In the genomic region with DNA sequence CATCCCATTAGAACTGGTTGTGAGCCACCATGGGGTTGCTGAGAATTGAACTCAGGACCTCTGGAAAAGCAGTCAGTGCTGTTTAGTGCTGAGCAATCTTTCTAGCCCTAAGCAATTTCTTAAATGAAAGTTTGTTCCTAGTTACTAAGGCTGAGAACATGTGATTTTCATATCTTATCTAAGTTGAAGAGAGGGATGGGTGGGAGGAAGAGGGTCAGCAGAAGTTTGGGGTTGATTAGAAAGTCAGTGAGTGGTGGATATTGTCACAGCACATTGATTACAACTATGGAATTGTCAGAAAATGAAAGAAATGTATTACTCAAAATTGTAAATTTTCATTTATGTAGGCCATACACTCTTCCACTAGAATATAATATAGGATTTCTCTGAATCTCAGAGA, we compare ENCODE assay signal across 23 mouse cellular contexts.
DNase-seq lines count a peak whose midpoint lies in the region; ATAC-seq and TF ChIP-seq lines count a peak whose summit lies in the region.
"Had no signal": no experiment of that assay in that cellular context is flagged by ENCODE, and none has a peak within 500 bp of the region (broad histone marks: within the 10 kb centered on the region; RNA-seq: fewer than 3 reads in every experiment).

No protein-coding gene starts in this region.

- DNase-seq in liver, embryonic 11.5 days (ENCODE audit: low spot score), result no peak
- DNase-seq in liver, embryonic 14.5 days (ENCODE audit: low read depth in 3 of 3, low spot score in 3 of 3), result no peak
- DNase-seq in liver, postnatal 0 days, result no peak
- DNase-seq in right cerebral cortex, adult 18-20 months, result no peak
- DNase-seq: adrenal gland, adult 2 months; adrenal gland, postnatal 10 days; adrenal gland, postnatal 25 days; B cell, adult 2 months; cerebellum, adult 11 months; cerebellum, adult 18-20 months; cerebellum, adult 9-10 months; cerebellum, postnatal 10 days; cerebellum, postnatal 25 days; forebrain, postnatal 0 days had no signal

- TF ChIP-seq EP300 in liver, embryonic 14.5 days (IDR thresholded peaks at IDR 0.05; ENCODE audit: low read depth), result peak; percentile 57; the same call in 1 of the 2 replicates
- TF ChIP-seq EP300 in liver, postnatal 0 days (IDR thresholded peaks at IDR 0.05; ENCODE audit: low read depth), result no peak

- H3K4me3 ChIP-seq in liver, embryonic 11.5 days (ENCODE audit: low read depth, low read length), result no peak overlapping the region
- no peak overlapping the region for H3K4me3 ChIP-seq in liver, embryonic 12.5 days
- H3K4me3 ChIP-seq in liver, embryonic 14.5 days (ENCODE audit: insufficient read depth in 1 of 2, low read depth in 2 of 2, low read length in 2 of 2), result no peak overlapping the region
- no peak overlapping the region for H3K4me3 ChIP-seq in liver, postnatal 0 days (ENCODE audit: low read depth, low read length)
- H3K4me3 ChIP-seq in liver, embryonic 16.5 days (ENCODE audit: low read depth, low read length), result no peak overlapping the region
- H3K4me3 ChIP-seq: embryonic facial prominence, embryonic 10.5 days; embryonic facial prominence, embryonic 12.5 days; forebrain, embryonic 13.5 days; forebrain, embryonic 15.5 days had no signal

- H3K4me1 ChIP-seq in liver, embryonic 11.5 days (replicated peaks; ENCODE audit: control insufficient read depth, insufficient read depth, low read length), result no peaks in the 10 kb centered on the region
- no peaks in the 10 kb centered on the region for H3K4me1 ChIP-seq in liver, embryonic 12.5 days
- peaks cover 0 to 4% of the 10 kb centered on the region in 2 experiments; a peak in 2 of 4 replicates for H3K4me1 ChIP-seq in liver, embryonic 14.5 days (replicated peaks; ENCODE audit: control insufficient read depth in 2 of 2, insufficient read depth in 2 of 2, low read length in 1 of 2)
- H3K4me1 ChIP-seq in liver, postnatal 0 days (ENCODE audit: insufficient read depth), result no peaks in the 10 kb centered on the region
- no peaks in the 10 kb centered on the region; the same call in 1 of the 2 replicates for H3K4me1 ChIP-seq in liver, embryonic 16.5 days (ENCODE audit: control insufficient read depth, low read depth, low read length)
- H3K4me1 ChIP-seq: embryonic facial prominence, embryonic 12.5 days; forebrain, embryonic 13.5 days; forebrain, embryonic 15.5 days had no signal

- H3K9ac ChIP-seq in liver, embryonic 11.5 days (ENCODE audit: low read depth, low read length), result no peak overlapping the region
- H3K9ac ChIP-seq in liver, embryonic 12.5 days, result no peak overlapping the region
- H3K9ac ChIP-seq in liver, embryonic 14.5 days (replicated peaks), result no peak overlapping the region
- no peak overlapping the region for H3K9ac ChIP-seq in liver, postnatal 0 days (replicated peaks)
- H3K9ac ChIP-seq in liver, embryonic 16.5 days (ENCODE audit: low read depth, low read length), result no peak overlapping the region
- H3K9ac ChIP-seq: embryonic facial prominence, embryonic 12.5 days; forebrain, embryonic 13.5 days; forebrain, embryonic 15.5 days; forebrain, postnatal 0 days had no signal

- H3K27me3 ChIP-seq in liver, embryonic 11.5 days (replicated peaks; ENCODE audit: control insufficient read depth, insufficient read depth, low read length), result no peaks in the 10 kb centered on the region
- H3K27me3 ChIP-seq in liver, embryonic 12.5 days (replicated peaks), result no peaks in the 10 kb centered on the region
- H3K27me3 ChIP-seq in liver, embryonic 14.5 days (ENCODE audit: control insufficient read depth, insufficient read depth, low read length), result no peaks in the 10 kb centered on the region
- no peaks in the 10 kb centered on the region for H3K27me3 ChIP-seq in liver, postnatal 0 days (ENCODE audit: insufficient read depth, low read length)
- H3K27me3 ChIP-seq in liver, embryonic 16.5 days (ENCODE audit: control insufficient read depth, insufficient read depth, low read depth, low read length), result no peaks in the 10 kb centered on the region
- H3K27me3 ChIP-seq: CH12.LX; embryonic facial prominence, embryonic 12.5 days; forebrain, embryonic 13.5 days; forebrain, embryonic 15.5 days had no signal

- no peak overlapping the region for H3K4me2 ChIP-seq in liver, embryonic 11.5 days
- H3K4me2 ChIP-seq in liver, embryonic 12.5 days, result no peak overlapping the region
- no peak overlapping the region for H3K4me2 ChIP-seq in liver, embryonic 14.5 days (ENCODE audit: low read depth)
- H3K4me2 ChIP-seq in liver, postnatal 0 days (ENCODE audit: low read depth, low read length), result no peak overlapping the region
- no peak overlapping the region for H3K4me2 ChIP-seq in liver, embryonic 16.5 days (ENCODE audit: low read depth, low read length)
- H3K4me2 ChIP-seq: embryonic facial prominence, embryonic 12.5 days; forebrain, embryonic 13.5 days; forebrain, embryonic 15.5 days had no signal

- TF ChIP-seq CTCF in liver, embryonic 14.5 days (IDR thresholded peaks at IDR 0.05; ENCODE audit: low read depth), result no peak
- no peak for TF ChIP-seq CTCF in liver, postnatal 0 days (IDR thresholded peaks at IDR 0.05; ENCODE audit: low read depth)

- H3K9me3 ChIP-seq in liver, embryonic 11.5 days (ENCODE audit: control insufficient read depth, low read length), result no peaks in the 10 kb centered on the region
- H3K9me3 ChIP-seq in liver, embryonic 12.5 days (replicated peaks), result no peaks in the 10 kb centered on the region
- no peaks in the 10 kb centered on the region for H3K9me3 ChIP-seq in liver, embryonic 14.5 days (ENCODE audit: control insufficient read depth, low read length)
- no peaks in the 10 kb centered on the region for H3K9me3 ChIP-seq in liver, postnatal 0 days (ENCODE audit: low read length)
- no peaks in the 10 kb centered on the region for H3K9me3 ChIP-seq in liver, embryonic 16.5 days (replicated peaks; ENCODE audit: control insufficient read depth, low read length)
- H3K9me3 ChIP-seq: embryonic facial prominence, embryonic 12.5 days; forebrain, embryonic 15.5 days; G1E had no signal

- H3K27ac ChIP-seq in liver, embryonic 11.5 days (ENCODE audit: low read depth, low read length), result no peak overlapping the region
- no peak overlapping the region for H3K27ac ChIP-seq in liver, embryonic 12.5 days
- H3K27ac ChIP-seq in liver, embryonic 14.5 days, result no peak overlapping the region
- no peak overlapping the region for H3K27ac ChIP-seq in liver, postnatal 0 days (ENCODE audit: low read depth)
- no peak overlapping the region for H3K27ac ChIP-seq in liver, embryonic 16.5 days (ENCODE audit: low read length)
- H3K27ac ChIP-seq: embryonic facial prominence, embryonic 10.5 days; embryonic facial prominence, embryonic 12.5 days; forebrain, embryonic 13.5 days; forebrain, embryonic 15.5 days had no signal

- ATAC-seq in liver, embryonic 11.5 days (replicated peaks; ENCODE audit: low FRiP score), result peak; percentile 62; the same call in 1 of the 2 replicates
- no peak; the same call in 1 of the 2 replicates for ATAC-seq in liver, embryonic 12.5 days
- ATAC-seq in liver, embryonic 14.5 days (ENCODE audit: insufficient read depth), result peak; percentile 39; the same call in 1 of the 2 replicates
- no peak for ATAC-seq in liver, postnatal 0 days
- peak; percentile 67 for ATAC-seq in liver, embryonic 16.5 days (ENCODE audit: low read depth)
- ATAC-seq: CD4-positive, CD25-positive, alpha-beta regulatory T cell, adult 4 months; forebrain, embryonic 13.5 days; forebrain, embryonic 15.5 days; forebrain, postnatal 0 days had no signal

- no peaks in the 10 kb centered on the region for H3K36me3 ChIP-seq in liver, embryonic 11.5 days (ENCODE audit: control insufficient read depth, insufficient read depth, low read length)
- no peaks in the 10 kb centered on the region for H3K36me3 ChIP-seq in liver, embryonic 12.5 days
- no peaks in the 10 kb centered on the region for H3K36me3 ChIP-seq in liver, embryonic 14.5 days (replicated peaks; ENCODE audit: control insufficient read depth, insufficient read depth, low read depth)
- H3K36me3 ChIP-seq in liver, postnatal 0 days (replicated peaks; ENCODE audit: insufficient read depth, low read length), result no peaks in the 10 kb centered on the region
- no peaks in the 10 kb centered on the region for H3K36me3 ChIP-seq in liver, embryonic 16.5 days (ENCODE audit: control insufficient read depth, insufficient read depth)
- H3K36me3 ChIP-seq: embryonic facial prominence, embryonic 10.5 days; embryonic facial prominence, embryonic 12.5 days; forebrain, embryonic 15.5 days; G1E had no signal

Comparison
In these comparisons a context has a peak if more than half of its experiments do, and no peak if none do; other contexts are left out.
1. ATAC-seq: peak in liver, embryonic 11.5 days (single experiment), liver, embryonic 14.5 days (single experiment) and liver, embryonic 16.5 days (single experiment); none in liver, embryonic 12.5 days (single experiment) and liver, postnatal 0 days (single experiment).